Mouse (Mus musculus) myocyte (in vitro differentiated cells): ENCODE results near the gene Atg4a-ps.

ENCODE experiments used
- CEBPB ChIP-seq: IDR thresholded peaks from 2 replicates; pipeline ENCODE4 v1.6.1; 2011; ENCODE audit warnings: mild to moderate bottlenecking, moderate library complexity; ENCODE audit not compliant: poor library complexity, insufficient read depth, severe bottlenecking
- MAX ChIP-seq: IDR thresholded peaks from one replicate; pipeline ENCODE4 v1.6.1; 2011; ENCODE audit warnings: low read depth, mild to moderate bottlenecking, control low read depth
- MYOG ChIP-seq, 3 experiments: IDR thresholded peaks; one replicate each; pipeline ENCODE4 v1.6.1; 2011; ENCODE audit warnings: control low read depth in 2 of 3, low read depth in 2 of 3, mild to moderate bottlenecking in 2 of 3; ENCODE audit not compliant: insufficient read length in 2 of 3, control insufficient read depth in 1 of 3, insufficient read depth in 1 of 3
- POLR2A ChIP-seq: IDR thresholded peaks from one replicate; pipeline ENCODE4 v1.6.1; 2011; ENCODE audit warnings: low read depth, mild to moderate bottlenecking, control low read depth, moderate library complexity; ENCODE audit not compliant: insufficient read length
- POLR2AphosphoS2 ChIP-seq: IDR thresholded peaks from one replicate; pipeline ENCODE4 v1.6.1; 2011; ENCODE audit warnings: low read depth, control low read depth; ENCODE audit not compliant: insufficient read length
- TCF12 ChIP-seq: IDR thresholded peaks from one replicate; pipeline ENCODE4 v1.6.1; 2011; ENCODE audit warnings: mild to moderate bottlenecking, control low read depth; ENCODE audit not compliant: poor library complexity, insufficient read depth, severe bottlenecking
- TCF3 ChIP-seq: IDR thresholded peaks from one replicate; pipeline ENCODE4 v1.6.1; 2011; ENCODE audit warnings: low read depth, control low read depth; ENCODE audit not compliant: insufficient read length

- TF ChIP-seq CEBPB: no peak
- no peak for TF ChIP-seq POLR2A
- TF ChIP-seq MYOG (IDR thresholded peaks at IDR 0.05; ENCODE audit: control insufficient read depth in 1 of 3, insufficient read depth in 1 of 3, insufficient read length in 2 of 3, low read depth in 2 of 3): no peak
- no peak for TF ChIP-seq MAX
- no peak for TF ChIP-seq TCF3
- TF ChIP-seq POLR2AphosphoS2: no peak
- TF ChIP-seq TCF12: no peak
These were observed 38.1 kb upstream of the Atg4a-ps start for GRCm38 (mm10) chr3:103683966-103684319.
